Mouse (Mus musculus) frontal cortex, postnatal 25 days (tissue): ENCODE measurements at regions not wholly inside any gene's neighbourhood (a gene's known extent, or its start where the extent isn't known, plus 50 kb on each side); places are given as distances from the start of the nearest gene placed in this dataset.

Experiments
- DNase-seq, 2 experiments: peaks; one replicate each; pipeline ENCODE4 v3.0.0; 2022; ENCODE audit warnings: low spot score in 2 of 2

DNA sequence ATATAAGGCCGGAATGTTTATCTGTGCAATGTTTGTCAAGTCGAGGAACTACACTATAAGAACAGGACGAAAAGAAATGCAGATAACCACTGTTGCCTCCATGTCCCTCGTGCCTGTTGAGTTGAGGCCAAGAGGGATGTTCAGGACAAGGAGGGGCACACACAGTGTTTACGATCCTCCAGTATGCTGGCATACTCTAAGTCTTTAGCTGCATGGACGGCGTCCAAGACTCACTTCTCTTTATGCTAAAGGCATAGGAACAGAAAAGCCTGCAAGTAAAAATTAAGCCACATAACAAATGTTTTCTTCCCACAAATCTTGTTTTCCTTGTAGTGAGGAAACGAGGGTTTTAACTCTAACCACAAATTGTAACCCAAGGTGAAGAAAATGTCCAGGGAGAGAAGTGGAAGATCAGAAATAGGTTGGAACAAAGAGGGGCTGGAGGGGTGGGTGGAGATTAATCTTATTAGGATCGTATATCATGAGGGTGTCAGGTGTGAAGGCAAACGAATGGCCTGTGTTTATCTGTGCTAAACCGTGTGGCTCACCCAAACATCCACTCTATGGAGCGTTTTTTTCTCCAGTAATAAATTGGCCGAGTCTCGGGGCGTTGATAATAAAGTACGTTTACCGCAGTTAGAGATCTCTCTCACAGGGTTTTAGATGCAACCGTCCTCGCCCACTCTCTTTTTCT lies 521.8 kb downstream of the Nr2f2 start:
- no peak for DNase-seq

DNA sequence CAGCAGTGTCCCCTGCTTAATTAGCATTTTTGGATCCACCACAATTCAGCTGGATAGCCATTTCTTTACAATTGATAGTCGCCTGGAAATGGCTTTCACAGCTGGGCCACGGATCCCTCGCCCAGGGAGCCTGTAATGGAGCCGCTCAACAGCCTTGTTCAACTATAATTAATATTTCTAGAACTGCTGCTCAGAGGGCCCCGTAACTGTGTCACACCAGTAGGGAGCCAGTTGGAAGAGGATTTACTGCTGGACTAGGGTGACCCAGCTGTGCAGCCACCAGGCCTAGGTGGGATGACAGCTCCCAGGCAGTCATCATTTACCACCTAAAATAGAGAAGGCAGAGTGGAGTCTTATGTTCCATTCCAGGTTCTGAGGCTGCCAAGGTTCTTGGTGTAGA lies 529.2 kb downstream of the Nr2f2 start:
- DNase-seq: no peak

DNA sequence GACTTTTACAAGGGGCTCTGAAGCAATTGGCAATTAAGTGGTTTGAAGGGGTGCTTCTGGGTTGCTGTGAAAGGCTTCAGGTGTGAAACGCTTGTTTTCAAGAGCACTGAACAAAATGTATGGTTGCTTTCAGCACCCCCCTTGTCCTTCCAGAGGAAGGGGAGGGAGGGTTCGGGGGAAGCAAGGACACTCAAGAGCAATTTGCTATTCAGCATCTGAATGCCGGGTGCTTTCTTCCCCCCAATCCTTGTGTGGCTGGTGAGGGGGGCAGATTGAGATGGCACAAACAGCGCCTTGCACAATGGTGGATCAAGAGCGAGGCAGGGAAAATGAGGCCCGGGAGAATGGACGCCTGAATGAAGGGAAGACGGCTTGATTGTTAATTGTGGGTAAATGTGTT lies 539.3 kb downstream of the Nr2f2 start:
- DNase-seq: no peak

DNA sequence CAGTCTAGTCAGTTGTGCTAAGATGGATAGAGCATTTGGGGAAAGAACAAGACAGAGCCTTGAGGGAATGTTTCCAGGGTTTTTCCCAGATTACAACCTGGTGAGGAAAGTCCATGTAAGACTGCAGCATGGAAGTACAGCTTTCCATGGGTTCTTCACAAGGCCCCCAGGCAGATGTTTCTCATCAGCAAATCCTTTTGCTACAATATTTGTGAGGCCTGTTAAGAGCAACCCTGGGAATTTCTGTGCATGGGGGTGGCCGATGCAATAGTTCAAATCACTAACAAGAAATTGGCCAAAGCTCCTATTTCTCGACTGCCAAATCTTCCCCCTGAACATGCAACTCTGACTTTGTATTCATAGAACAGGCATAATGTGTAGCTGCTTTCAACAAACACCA lies 546.0 kb downstream of the Nr2f2 start:
- DNase-seq: no peak

DNA sequence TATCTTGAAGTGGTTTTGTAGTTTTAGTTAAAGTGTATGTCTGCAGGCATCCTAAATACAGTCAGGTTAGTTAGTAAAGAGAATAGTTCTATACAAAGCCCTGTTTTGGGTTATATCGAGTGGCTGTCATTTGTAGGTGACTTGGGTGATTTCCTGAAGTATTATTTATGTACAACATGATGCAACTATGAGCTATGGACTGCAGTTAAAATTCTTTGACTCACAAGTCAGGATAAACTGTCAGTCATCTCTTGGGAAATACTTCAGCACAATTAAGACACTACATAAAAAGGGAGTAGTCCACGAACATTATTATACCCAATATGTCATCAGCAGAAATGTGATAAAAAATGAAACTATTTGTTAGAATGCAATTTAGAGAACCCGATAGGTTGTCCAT lies 554.2 kb downstream of the Nr2f2 start:
- no peak for DNase-seq

DNA sequence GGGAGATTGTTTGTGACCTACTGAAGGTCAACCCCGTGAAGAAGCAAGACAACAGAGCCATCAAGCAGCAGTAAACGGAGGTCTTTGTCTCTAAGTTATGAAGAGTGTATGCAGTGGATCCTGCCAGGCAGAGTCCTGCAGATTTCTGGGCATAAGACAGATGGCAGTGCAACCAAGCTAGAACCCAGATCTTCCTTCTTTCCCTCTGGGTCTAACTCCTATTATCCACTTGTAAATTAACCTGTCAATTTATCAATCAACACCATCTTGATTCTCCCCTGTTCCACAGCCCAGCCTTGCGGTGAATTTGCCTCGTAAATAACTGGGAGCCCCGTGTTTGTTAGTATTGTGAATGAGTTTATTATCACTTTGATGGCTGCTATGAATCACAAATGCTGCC lies 555.7 kb downstream of the Nr2f2 start:
- DNase-seq: no peak

DNA sequence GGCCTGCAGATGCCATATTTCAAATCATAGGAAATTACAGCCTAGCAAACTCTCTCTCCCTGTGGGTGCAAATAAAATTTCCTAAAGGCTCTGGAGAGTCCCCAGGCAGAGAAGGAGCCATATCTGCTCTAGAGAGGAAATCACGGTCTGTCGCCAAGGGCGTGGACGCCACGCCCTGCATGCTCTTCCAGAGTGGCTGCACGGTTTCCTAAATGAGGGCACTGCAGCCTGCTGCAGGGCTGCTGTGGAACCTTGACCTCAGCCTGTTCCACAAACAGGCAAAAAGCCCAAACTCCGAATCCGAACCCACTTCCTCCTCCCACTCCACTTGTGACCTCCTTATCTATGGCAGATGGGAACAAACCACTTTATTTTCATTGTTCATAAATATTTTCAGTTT lies 559.3 kb downstream of the Nr2f2 start:
- DNase-seq: no peak

DNA sequence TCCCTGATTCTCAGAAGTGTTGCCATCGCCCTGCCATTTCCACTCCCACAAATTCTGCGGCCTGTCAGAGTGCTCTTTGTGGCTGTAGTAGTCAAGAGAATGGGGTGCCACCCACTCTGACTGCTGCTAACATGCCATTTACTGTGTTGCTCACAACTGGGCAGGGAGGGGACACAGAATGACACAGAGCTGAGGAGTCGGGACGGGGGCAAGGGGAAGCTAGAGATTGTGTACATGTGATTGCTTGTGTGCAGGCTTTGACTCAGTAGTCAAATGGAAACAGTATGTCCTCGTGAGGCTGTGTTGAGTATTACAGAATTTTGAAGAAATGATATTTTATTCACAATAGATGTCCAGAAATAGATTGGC lies 595.6 kb downstream of the Nr2f2 start:
- no peak for DNase-seq

DNA sequence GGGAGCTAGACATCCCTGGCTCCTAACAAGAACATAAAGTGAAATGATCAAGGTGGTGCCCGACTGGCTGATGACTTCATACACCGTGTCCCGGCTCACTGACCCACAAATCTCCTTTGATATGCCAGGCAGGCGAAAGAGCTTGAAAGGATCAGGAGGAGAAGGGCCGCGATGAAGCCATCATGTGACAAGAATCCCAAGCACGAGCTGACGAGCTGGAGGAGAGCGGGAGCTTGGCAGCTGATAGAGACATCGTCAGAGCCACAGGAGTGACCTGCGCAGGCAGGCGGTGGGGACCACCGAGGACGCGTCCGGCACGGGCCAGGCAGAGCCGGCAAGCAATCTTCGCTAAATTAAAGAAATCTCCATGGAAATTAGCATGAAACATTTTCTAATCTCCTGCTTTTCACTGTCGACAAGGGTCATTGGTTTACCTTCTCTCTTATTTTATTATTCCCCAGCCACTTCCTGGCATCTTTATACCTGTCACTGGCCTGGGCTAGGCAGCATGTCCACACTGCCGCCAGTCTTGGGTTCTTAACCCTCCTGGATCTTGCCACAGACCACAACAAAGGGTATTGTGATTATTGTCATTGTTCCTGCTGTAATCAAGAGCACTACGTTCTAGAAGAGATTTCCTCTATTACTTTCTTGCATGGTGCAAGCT lies 596.1 kb downstream of the Nr2f2 start:
- no peak for DNase-seq

DNA sequence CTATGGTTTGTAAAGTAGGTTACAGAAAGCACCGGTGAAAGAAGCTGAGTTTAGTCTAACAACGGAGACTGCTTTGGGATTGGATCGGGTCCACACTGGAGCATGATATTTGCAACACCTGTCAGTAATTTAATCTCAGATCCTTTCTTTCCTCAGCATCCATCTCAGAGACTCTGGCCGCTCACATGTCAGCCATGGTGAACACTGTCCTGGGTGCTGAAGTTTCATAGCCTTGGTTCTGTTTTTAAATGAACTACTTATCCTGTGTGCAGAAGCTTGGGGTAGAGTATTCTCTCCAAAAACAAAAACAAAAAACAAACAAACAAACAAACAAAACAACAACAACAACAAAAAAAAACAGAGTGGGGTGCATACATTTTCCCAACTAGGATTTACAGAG lies 600.1 kb downstream of the Nr2f2 start:
- no peak for DNase-seq

DNA sequence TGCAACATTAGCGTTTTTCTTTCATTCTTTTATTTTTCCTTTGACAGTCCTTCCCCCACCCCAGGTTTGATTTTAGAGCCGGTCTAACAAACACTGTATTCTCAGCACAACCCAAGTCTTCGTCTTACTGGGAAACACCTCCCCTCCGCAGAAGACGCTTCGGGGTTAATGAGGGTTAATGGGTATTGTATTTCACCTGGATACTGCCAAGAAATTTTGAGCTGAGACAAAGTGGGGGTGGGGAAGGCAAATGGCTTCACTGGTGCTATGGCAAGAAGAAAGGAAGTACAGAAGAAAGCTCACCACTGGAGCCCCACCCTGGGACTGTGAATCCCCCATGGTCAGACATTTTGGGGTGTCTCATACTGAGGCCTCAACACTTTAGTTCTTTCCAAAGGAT lies 626.0 kb downstream of the Nr2f2 start:
- DNase-seq: no peak

DNA sequence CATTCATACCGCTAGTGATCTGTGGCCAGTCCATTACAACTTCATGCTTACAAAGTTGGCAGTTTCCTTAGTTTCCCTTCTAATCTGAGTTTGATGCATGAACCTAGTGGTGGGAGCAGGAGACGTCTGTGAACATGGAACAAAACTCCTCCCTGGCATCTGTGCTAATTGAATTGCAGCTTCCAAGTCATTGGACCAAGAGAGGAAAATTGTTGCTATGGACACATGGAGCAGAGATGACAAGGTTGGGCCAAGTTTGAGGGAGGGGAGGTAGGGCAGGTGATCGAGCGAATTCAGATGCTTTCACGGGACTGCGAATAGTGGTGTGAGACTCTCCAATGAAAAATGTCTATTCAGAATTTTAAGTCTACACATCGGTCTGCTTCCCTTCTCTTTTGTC lies 627.5 kb downstream of the Nr2f2 start:
- DNase-seq: no peak

DNA sequence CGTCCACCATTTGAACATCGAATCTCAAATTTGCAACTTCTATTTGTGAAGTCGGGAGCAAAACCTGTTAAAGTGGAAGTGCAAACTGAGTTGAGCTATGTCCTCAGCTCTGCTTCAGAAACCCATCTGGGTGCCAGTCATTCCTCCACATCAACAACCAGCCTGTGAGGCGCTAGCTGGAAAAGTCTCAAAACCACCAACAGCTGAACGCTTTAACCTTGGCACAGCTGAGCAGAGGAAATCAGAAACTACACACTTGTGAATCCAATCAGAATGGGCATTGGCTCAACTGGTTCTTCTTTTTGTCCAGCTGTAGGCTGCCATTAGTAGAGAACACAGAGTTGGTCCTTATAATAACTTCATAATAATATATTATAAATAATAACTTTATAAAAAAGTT lies 651.5 kb downstream of the Nr2f2 start:
- no peak for DNase-seq

DNA sequence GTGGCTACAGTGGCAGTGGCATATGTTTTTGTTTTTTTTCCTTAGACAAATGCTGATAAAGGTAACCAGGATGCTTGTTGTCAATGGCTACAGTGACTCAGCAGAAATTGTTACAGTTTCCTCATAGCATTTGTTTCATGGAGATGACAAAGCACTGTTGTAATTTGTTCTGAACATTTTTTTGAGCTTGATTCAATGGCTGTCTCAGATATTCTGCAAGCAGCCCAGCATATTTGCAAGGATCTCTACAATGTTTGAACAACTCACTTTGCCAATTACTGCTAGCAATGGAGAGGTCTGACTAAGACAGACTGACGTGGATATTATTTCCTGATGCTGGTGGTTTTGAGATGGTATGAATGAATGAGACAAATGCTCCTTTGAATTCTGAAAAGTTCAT lies 696.3 kb downstream of the Nr2f2 start:
- DNase-seq: no peak

DNA sequence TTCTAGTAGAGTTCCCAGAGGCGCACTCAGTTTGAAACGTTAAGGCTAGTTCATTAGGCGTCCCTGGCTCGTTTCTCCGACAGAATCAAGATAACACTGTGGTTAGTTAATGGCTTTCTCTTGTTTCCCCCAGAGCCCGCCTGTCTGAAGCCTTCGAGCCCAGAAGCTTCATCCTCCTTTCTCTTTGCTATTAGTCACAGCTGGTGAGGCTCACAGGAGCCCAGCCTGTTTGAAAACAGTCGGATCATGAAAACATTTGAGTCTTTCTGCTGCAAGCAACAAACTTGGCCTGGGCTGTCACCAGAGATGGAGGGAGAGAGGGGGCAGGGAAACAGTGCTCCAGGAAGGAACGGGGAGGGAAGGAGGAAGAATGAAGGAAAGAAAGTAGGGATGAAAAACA lies 711.0 kb downstream of the Nr2f2 start:
- DNase-seq: no peak

DNA sequence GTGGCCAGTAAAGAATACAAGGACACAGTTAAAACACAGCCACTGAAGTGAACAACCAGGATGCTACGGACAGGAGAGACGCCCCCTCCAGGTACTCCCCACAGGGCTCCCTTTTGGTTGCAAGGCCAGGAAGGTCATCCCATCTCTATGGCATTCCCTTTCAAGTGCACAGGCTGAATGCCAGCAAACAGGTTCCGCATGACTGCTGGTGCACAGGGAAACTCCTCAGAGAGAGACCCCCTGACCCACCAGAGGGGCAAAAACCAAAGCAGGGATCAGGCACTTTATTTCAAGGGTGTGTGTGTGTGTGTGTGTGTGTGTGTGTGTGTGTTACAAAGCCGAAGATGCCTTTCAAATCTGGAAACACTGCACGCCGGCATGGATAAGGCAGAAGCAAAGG lies 721.1 kb downstream of the Nr2f2 start:
- no peak for DNase-seq

DNA sequence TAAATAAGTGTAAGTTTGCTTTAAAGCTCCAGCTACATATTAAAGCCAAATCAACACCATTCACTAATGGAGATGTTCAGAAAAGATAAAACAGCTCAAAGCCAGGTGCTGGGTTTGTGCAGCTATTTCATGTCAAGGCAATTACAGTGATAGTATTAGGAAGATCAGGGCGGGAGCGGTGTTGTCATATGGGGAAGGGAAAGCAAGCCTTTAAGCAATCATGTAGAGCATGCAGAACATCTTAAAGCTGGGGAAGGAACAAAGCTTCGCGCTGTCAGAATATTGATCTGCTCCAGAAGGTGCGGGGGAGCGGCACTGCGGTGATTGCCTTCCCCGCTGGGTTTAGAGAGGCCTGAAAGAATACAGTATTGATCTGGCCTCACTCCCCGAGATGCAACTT lies 724.9 kb downstream of the Nr2f2 start:
- DNase-seq: no peak

DNA sequence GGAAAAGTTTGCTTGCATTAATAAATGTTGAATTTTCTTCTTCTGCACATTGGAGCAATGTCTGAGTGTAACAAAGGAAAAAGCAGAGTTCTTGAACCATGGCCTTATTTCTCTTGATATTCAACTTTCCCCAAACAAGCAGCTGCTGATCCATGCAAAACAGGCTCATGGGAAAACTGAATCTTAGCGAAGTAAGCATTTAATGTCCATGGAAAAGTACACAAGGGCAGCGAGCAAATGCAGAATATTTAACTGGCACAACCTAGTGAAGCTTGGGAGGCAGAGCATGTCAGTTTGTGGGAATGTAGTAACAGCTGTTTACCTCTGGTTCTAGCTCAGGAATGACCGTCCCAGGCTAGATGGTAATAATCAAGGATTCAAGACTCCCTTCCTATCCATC lies 766.7 kb downstream of the Nr2f2 start:
- no peak for DNase-seq

DNA sequence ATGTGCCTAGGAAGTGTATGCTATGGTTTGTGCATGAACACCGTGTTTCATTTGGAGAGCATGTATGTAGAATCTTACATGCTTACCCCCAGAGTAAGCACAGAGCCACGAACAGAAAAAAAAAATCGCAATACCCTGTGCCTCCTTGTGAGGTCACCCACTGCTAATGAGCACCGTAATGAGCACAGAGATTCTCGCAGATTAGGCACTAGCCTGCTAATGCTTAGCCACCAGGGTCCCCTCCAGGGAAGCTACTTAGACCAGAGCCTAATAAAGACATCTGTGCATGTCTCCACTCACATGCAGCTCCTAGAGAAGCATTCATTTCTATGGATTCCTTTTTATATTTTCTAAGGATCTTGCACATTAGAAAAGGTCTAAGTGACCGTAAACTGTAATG lies 780.8 kb downstream of the Nr2f2 start:
- DNase-seq: no peak

DNA sequence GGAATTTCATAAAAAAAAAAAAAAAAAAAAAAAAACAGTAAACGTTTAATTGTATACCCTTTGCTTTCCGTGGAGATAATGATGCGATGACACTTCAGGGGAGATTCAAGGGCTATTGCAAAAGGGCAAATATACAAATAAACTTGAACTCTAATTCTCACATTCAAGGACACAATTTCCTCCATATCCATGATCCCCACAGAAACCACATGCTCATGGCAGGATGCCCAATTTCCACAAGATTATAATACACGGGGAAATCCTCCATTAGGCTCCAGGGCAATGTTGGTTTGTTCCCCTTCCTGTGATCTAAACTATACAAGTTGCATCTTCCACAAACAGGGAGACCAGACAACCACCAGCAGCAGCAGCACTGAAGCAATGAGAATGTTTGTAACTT lies 781.4 kb downstream of the Nr2f2 start:
- no peak for DNase-seq

DNA sequence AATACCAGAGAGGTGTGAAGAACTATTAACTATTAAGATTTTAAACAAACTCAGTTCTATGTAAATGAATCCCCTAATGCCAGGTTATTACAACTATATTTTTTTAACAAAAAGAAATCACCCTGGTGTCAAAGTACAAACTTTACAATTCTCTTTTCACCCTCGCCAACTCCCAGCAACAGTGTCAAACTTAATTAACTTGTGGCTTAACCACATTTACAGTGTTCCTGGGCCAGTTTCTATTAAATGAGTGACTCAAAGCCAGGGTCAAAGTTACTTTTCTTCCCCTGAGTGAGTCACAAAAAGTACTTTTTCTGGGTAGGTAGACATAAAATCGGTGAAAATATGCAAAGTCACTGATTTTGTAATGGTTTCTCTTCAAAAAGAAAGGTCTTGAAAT lies 782.0 kb downstream of the Nr2f2 start:
- no peak for DNase-seq

DNA sequence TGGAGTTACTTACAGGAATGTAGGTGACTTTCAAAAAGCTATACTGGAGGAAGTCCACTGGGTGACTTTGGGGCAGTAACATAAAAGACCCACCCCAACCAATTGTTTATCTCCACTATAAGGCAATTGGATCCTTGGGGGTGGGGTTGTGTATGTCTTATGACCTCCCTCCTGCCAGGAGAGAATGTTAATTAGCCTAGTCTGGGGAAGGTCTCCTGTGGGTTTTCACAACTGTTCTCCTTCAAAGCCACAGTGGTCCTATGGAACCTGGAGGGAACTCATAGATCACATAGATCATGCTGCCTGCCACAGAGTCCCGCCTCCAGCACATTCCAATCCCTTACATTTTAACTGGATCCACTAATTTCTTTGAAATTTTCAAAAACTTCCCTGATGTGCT lies 782.6 kb downstream of the Nr2f2 start:
- no peak for DNase-seq

DNA sequence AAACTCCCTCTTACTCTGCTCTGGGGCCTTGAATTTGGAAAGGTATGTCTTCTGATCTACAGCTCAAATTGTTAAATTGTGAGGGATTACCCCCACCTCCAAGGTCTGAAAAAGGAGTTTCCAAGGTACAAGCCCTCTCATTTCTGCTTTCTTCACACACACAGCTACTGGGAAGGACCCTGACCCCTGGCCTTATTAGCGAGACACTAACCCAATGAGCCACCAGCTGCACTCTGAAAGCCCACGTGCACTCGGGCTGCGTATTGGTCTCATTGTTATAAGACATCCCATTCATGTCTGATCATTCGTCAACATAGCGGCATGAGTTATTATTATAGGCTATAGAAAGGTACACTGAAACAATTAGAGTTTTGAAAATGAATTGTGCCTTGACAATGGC lies 784.9 kb downstream of the Nr2f2 start:
- DNase-seq: no peak
